Mouse (Mus musculus): ENCODE results near the gene Spg7. TPM values are rescaled to one million over a fixed set of nuclear protein-coding genes. Genes with fewer than 3 reads are reported as not detected.

The Spg7 gene
- polyA plus RNA-seq, 1 experiment: 62.6 TPM

GRCm38 (mm10) chr8:123032730-123033129, 30.0 kb upstream of the Spg7 start:
- peak; percentile 48 to 65 for DNase-seq (ENCODE audit: low read depth in 1 of 2, low spot score in 2 of 2)
- no peaks in the 10 kb centered on the region for H3K27me3 ChIP-seq (ENCODE audit: control insufficient read depth, insufficient read depth, low read length)
- H3K4me1 ChIP-seq (ENCODE audit: control insufficient read depth, insufficient read depth, insufficient read length): peaks cover 48% of the 10 kb centered on the region
- H3K27ac ChIP-seq (ENCODE audit: insufficient read depth, low read length): peak overlapping the region; percentile 72; the same call in 1 of the 2 replicates
- no peak for TF ChIP-seq POLR2A (IDR thresholded peaks at IDR 0.05; ENCODE audit: low read depth, low read length)
- no peak for TF ChIP-seq CTCF (IDR thresholded peaks at IDR 0.05; ENCODE audit: extremely low read depth, insufficient read depth, insufficient read length, insufficient replicate concordance)
- no peak overlapping the region for H3K4me3 ChIP-seq (ENCODE audit: extremely low read depth, insufficient read depth, insufficient read length)
- H3K36me3 ChIP-seq (ENCODE audit: control insufficient read depth, insufficient read depth, low read length): no peaks in the 10 kb centered on the region

- peak overlapping the region; percentile 8; the same call in 1 of the 2 replicates for H3K4me3 ChIP-seq (ENCODE audit: extremely low read depth, insufficient read depth, insufficient read length)
Observed at GRCm38 (mm10) chr8:123033431-123033830, 29.3 kb upstream of the Spg7 start.

GRCm38 (mm10) chr8:123034171-123034570, 28.6 kb upstream of the Spg7 start:
- peak; percentile 63 to 67 for DNase-seq (ENCODE audit: low read depth in 1 of 2, low spot score in 2 of 2)
- Histone ChIP-seq H3K27me3 (ENCODE audit: control insufficient read depth, insufficient read depth, low read length) (no peaks in the 10 kb centered on the region), H3K36me3 (ENCODE audit: control insufficient read depth, insufficient read depth, low read length) (no peaks in the 10 kb centered on the region), H3K27ac (ENCODE audit: insufficient read depth, low read length) (peak overlapping the region; percentile 92), H3K4me3 (ENCODE audit: extremely low read depth, insufficient read depth, insufficient read length) (no peak overlapping the region), H3K4me1 (ENCODE audit: control insufficient read depth, insufficient read depth, insufficient read length) (peaks cover 43% of the 10 kb centered on the region)
- 1% methylated on average over 6 of the region's 6 CpGs for WGBS
- TF ChIP-seq CTCF (IDR thresholded peaks at IDR 0.05; ENCODE audit: extremely low read depth, insufficient read depth, insufficient read length, insufficient replicate concordance): no peak

More at GRCm38 (mm10) chr8:123033431-123033830, 29.3 kb upstream of the Spg7 start:
- peaks cover 47% of the 10 kb centered on the region for H3K4me1 ChIP-seq (ENCODE audit: control insufficient read depth, insufficient read depth, insufficient read length)
- TF ChIP-seq POLR2A (IDR thresholded peaks at IDR 0.05; ENCODE audit: low read depth, low read length) (no peak), CTCF (IDR thresholded peaks at IDR 0.05; ENCODE audit: extremely low read depth, insufficient read depth, insufficient read length, insufficient replicate concordance) (no peak)
- DNase-seq (ENCODE audit: low read depth in 1 of 2, low spot score in 2 of 2): no peak
- H3K36me3 ChIP-seq (ENCODE audit: control insufficient read depth, insufficient read depth, low read length): no peaks in the 10 kb centered on the region
- H3K27ac ChIP-seq (ENCODE audit: insufficient read depth, low read length): peak overlapping the region; percentile 92
- H3K27me3 ChIP-seq (ENCODE audit: control insufficient read depth, insufficient read depth, low read length): no peaks in the 10 kb centered on the region

GRCm38 (mm10) chr8:123036956-123037355, 25.8 kb upstream of the Spg7 start:
- 20% methylated on average over 3 of the region's 3 CpGs for WGBS
- Histone ChIP-seq H3K4me1 (ENCODE audit: control insufficient read depth, insufficient read depth, insufficient read length) (peaks cover 45% of the 10 kb centered on the region), H3K27ac (ENCODE audit: insufficient read depth, low read length) (peak overlapping the region; percentile 53), H3K4me3 (ENCODE audit: extremely low read depth, insufficient read depth, insufficient read length) (no peak overlapping the region), H3K27me3 (ENCODE audit: control insufficient read depth, insufficient read depth, low read length) (no peaks in the 10 kb centered on the region), H3K36me3 (ENCODE audit: control insufficient read depth, insufficient read depth, low read length) (no peaks in the 10 kb centered on the region)
- TF ChIP-seq POLR2A (IDR thresholded peaks at IDR 0.05; ENCODE audit: low read depth, low read length): no peak
- TF ChIP-seq CTCF (IDR thresholded peaks at IDR 0.05; ENCODE audit: extremely low read depth, insufficient read depth, insufficient read length, insufficient replicate concordance): no peak
- DNase-seq (ENCODE audit: low read depth in 1 of 2, low spot score in 2 of 2): peak; percentile 14 to 26

GRCm38 (mm10) chr8:123037487-123037886, 25.3 kb upstream of the Spg7 start:
- no peak for DNase-seq (ENCODE audit: low read depth in 1 of 2, low spot score in 2 of 2)
- TF ChIP-seq POLR2A (IDR thresholded peaks at IDR 0.05; ENCODE audit: low read depth, low read length) (no peak), CTCF (IDR thresholded peaks at IDR 0.05; ENCODE audit: extremely low read depth, insufficient read depth, insufficient read length, insufficient replicate concordance) (no peak)
- peak overlapping the region; percentile 33 for H3K27ac ChIP-seq (ENCODE audit: insufficient read depth, low read length)

GRCm38 (mm10) chr8:123038351-123038750, 24.4 kb upstream of the Spg7 start:
- Histone ChIP-seq H3K36me3 (ENCODE audit: control insufficient read depth, insufficient read depth, low read length) (no peaks in the 10 kb centered on the region), H3K27ac (ENCODE audit: insufficient read depth, low read length) (no peak overlapping the region), H3K4me3 (ENCODE audit: extremely low read depth, insufficient read depth, insufficient read length) (no peak overlapping the region), H3K4me1 (ENCODE audit: control insufficient read depth, insufficient read depth, insufficient read length) (peaks cover 38% of the 10 kb centered on the region), H3K27me3 (ENCODE audit: control insufficient read depth, insufficient read depth, low read length) (no peaks in the 10 kb centered on the region)
- 56% methylated on average over 2 of the region's 2 CpGs for WGBS
- no peak for DNase-seq (ENCODE audit: low read depth in 1 of 2, low spot score in 2 of 2)
- TF ChIP-seq CTCF (IDR thresholded peaks at IDR 0.05; ENCODE audit: extremely low read depth, insufficient read depth, insufficient read length, insufficient replicate concordance) (no peak), POLR2A (IDR thresholded peaks at IDR 0.05; ENCODE audit: low read depth, low read length) (no peak)

More at GRCm38 (mm10) chr8:123037487-123037886, 25.3 kb upstream of the Spg7 start:
- Histone ChIP-seq H3K36me3 (ENCODE audit: control insufficient read depth, insufficient read depth, low read length) (no peaks in the 10 kb centered on the region), H3K4me1 (ENCODE audit: control insufficient read depth, insufficient read depth, insufficient read length) (peaks cover 40% of the 10 kb centered on the region), H3K27me3 (ENCODE audit: control insufficient read depth, insufficient read depth, low read length) (no peaks in the 10 kb centered on the region), H3K4me3 (ENCODE audit: extremely low read depth, insufficient read depth, insufficient read length) (no peak overlapping the region)
- 50% methylated on average over 11 of the region's 11 CpGs for WGBS

- TF ChIP-seq POLR2A (IDR thresholded peaks at IDR 0.05; ENCODE audit: low read depth, low read length) (no peak), CTCF (IDR thresholded peaks at IDR 0.05; ENCODE audit: extremely low read depth, insufficient read depth, insufficient read length, insufficient replicate concordance) (no peak)
- DNase-seq (ENCODE audit: low read depth in 1 of 2, low spot score in 2 of 2): no peak
- peaks cover 37% of the 10 kb centered on the region for H3K4me1 ChIP-seq (ENCODE audit: control insufficient read depth, insufficient read depth, insufficient read length)
- H3K27ac ChIP-seq (ENCODE audit: insufficient read depth, low read length): no peak overlapping the region
- no peak overlapping the region for H3K4me3 ChIP-seq (ENCODE audit: extremely low read depth, insufficient read depth, insufficient read length)
- 78% methylated on average over 11 of the region's 11 CpGs for WGBS
- H3K36me3 ChIP-seq (ENCODE audit: control insufficient read depth, insufficient read depth, low read length): no peaks in the 10 kb centered on the region
- H3K27me3 ChIP-seq (ENCODE audit: control insufficient read depth, insufficient read depth, low read length): no peaks in the 10 kb centered on the region
Observed at GRCm38 (mm10) chr8:123039376-123040109, 23.2 kb upstream of the Spg7 start.
